Mouse (Mus musculus) megakaryocyte, embryonic 14.5 days (primary cell): ENCODE measurements around the gene BC017158.

ENCODE experiments used
- FLI1 ChIP-seq: IDR thresholded peaks from 2 replicates; pipeline ENCODE4 v1.6.1; 2012; ENCODE audit warnings: low read length, inconsistent platforms, mixed read lengths
- GATA1 ChIP-seq: IDR thresholded peaks from 3 replicates; pipeline ENCODE4 v1.6.1; 2012; ENCODE audit warnings: mixed read lengths, low read length, inconsistent platforms, borderline replicate concordance

- no peak for TF ChIP-seq FLI1
- TF ChIP-seq GATA1 = no peak
Measured at GRCm38 (mm10) chr7:128246496-128247391, 51.2 kb downstream of the BC017158 start, which contains the start of gene Tgfb1i1.
